Mouse (Mus musculus): ENCODE data around the gene Syn1. TPM values are rescaled to one million over a fixed set of nuclear protein-coding genes. Genes with fewer than 3 reads are reported as not detected.

Syn1 gene
- polyA plus RNA-seq (2012; ENCODE audit: low replicate concordance) = 1.5 and 3.4 TPM in 2 replicates

GRCm38 (mm10) chrX:20920844-20921364 is at the start of gene Syn1:
TSS of gene Syn1 (minus strand) at chrX:20921004.

DNA sequence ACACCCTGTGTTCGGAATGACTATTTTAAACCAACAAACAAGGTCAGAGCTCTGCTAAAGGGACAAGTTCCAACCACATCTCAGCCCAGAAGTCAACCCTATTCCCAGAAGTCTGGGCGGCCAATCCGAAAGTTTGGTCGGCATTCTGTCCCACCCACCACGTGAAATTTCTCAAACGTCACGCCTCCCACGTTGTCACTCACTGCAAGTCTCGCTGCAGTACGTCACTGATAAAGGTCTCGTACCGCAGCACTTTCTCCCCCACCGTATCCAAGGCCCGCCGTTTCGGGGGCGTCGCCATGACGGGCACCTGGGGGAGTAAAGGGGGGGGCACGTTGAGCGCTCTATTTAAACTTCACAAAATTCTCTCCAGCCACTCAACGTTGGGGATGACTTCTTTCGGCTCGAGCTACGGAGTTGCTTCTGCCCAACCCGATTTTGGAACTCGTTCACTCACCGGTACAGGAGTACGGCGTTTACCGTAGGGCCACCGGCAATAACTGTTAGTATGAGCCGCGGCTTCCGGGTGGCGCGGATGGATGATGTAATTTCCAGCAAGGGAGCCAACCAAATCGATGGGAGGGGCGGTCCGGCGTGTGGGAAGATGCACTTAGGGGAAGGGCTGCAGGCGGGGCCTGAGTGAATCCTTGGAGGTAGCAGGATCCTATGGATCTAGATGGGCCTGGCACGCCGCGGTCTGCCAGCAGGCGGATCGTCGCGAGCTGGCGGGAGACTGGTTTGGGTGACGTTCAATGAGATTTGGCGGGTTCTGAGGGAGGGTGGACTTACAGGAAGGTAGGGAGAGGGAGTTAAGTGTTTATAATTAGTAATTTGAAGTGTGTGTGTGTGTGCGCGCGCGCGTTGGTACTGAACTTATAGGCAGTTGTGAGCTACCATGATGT is 40.9 kb upstream of the Syn1 start, which contains the start of gene Uxt:
Uxt (minus strand) TSS at position 541 of the 902 bp plus-strand sequence.

GRCm38 (mm10) chrX:20950191-20950880 is 29.5 kb upstream of the Syn1 start, which contains the start of gene Elk1:
TSS of gene Elk1 (minus strand) at chrX:20950608.

DNA sequence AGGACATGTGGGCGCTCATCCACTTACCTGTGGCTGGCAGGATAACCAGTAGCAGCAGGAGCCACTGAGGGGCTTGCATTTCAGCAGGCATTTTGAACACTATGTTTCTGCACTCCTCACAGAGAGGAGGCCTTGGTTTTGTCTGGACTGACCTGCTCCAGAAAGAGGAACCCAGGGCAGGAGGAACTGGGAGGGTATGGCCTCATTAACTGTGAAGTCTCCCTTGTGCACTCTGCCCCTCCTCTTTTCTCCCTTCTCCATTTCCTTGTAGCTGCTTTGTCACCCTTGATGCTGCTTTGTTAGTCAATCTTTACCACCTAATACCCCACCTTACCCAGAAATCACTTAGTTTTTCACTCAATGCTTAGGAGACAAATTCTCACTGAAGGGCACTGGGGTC is 10.6 kb upstream of the Syn1 start, which contains the start of gene Cfp:
Cfp (minus strand) TSS at position 192 of the 400 bp plus-strand sequence.

DNA sequence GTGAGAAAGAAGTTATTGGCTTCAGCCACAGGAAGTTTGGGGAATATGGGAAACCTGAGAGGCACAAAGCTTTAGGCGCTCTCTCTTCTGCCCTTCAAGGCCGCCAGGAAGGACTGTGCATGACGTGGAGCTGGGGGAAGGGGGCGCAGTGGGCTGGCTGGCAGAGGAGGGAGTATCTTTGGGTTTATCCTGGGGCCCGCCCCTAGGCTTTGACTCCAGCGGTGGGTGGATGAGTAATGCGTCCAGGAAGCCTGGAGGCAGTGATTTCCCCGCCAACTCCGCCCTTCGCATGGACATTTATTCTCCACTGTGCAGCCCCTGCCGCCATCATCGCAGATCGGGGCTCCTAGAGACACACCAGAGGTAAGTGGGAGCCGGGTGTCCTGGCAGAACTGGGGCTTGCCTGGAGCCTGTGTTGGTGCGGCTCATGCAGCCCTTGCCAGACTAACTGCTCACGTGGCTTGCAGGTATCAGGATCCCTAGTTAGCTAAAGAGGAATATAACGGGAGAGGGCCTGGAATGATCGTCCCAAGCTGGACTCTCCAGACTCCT is 50.8 kb downstream of the Syn1 start, which contains the start of gene Timp1:
Timp1 (plus strand) TSS at position 205 of the 552 bp plus-strand sequence.

Other genes with a start within 250 kb of the Syn1 start
- 158 and 175 TPM in 2 replicates for gene Cdk16, start 233.1 kb downstream of the Syn1 start, polyA plus RNA-seq (2012; ENCODE audit: low replicate concordance)
- gene Usp11, start 217.1 kb downstream of the Syn1 start, polyA plus RNA-seq (2012; ENCODE audit: low replicate concordance) = 1.4 and 2.3 TPM in 2 replicates
- 6.5 and 63.2 TPM in 2 replicates for gene Araf, start 123.2 kb downstream of the Syn1 start, polyA plus RNA-seq (2012; ENCODE audit: low replicate concordance)
- gene Timp1, start 50.8 kb downstream of the Syn1 start, polyA plus RNA-seq (2012; ENCODE audit: low replicate concordance) = 4.3 TPM in 1 of 2 replicates, not detected in the other
- 134 and 165 TPM in 2 replicates for gene Cfp, start 10.6 kb upstream of the Syn1 start, polyA plus RNA-seq (2012; ENCODE audit: low replicate concordance)
- gene Elk1, start 29.6 kb upstream of the Syn1 start, polyA plus RNA-seq (2012; ENCODE audit: low replicate concordance) = 8.6 and 17.5 TPM in 2 replicates
- gene Uxt, start 41.0 kb upstream of the Syn1 start, polyA plus RNA-seq (2012; ENCODE audit: low replicate concordance) = 6.5 and 14.1 TPM in 2 replicates
- 0.18 TPM in 1 of 2 replicates, not detected in the other for gene Zfp182, start 141.3 kb upstream of the Syn1 start, polyA plus RNA-seq (2012; ENCODE audit: low replicate concordance)
- gene Spaca5, start 147.4 kb upstream of the Syn1 start, polyA plus RNA-seq (2012; ENCODE audit: low replicate concordance) = not detected in 2 replicates
- gene Zfp300, start 168.5 kb upstream of the Syn1 start, polyA plus RNA-seq (2012; ENCODE audit: low replicate concordance) = not detected in 2 replicates
- not detected in 2 replicates for gene Ssxa1, start 194.8 kb upstream of the Syn1 start, polyA plus RNA-seq (2012; ENCODE audit: low replicate concordance)